Mouse (Mus musculus) liver, postnatal 0 days (tissue): ENCODE measurements at regions not wholly inside any gene's neighbourhood (a gene's known extent, or its start where the extent isn't known, plus 50 kb on each side); places are given as distances from the start of the nearest gene placed in this dataset.

Source experiments
- CTCF ChIP-seq: sonication (generic); IDR thresholded peaks from 2 replicates; pipeline ENCODE4 v1.5.1; 2016; ENCODE audit warnings: antibody characterized with exemption, low read depth
- EP300 ChIP-seq: IDR thresholded peaks from 2 replicates; pipeline ENCODE4 v1.6.1; 2016; ENCODE audit warnings: antibody characterized with exemption, low read depth, mild to moderate bottlenecking

- TF ChIP-seq EP300, result no peak
- TF ChIP-seq CTCF, result no peak
Measured at GRCm38 (mm10) chr17:75936686-75937380, 385.1 kb upstream of the Fam98a start.
